Mouse (Mus musculus): ENCODE results near the gene Tpmt. TPM values are rescaled to one million over a fixed set of nuclear protein-coding genes. Genes with fewer than 3 reads are reported as not detected.

Gene Tpmt
- total RNA-seq, 4 experiments from 2014 or later = 2.9 to 7.7 (median 4.4) TPM

DNA sequence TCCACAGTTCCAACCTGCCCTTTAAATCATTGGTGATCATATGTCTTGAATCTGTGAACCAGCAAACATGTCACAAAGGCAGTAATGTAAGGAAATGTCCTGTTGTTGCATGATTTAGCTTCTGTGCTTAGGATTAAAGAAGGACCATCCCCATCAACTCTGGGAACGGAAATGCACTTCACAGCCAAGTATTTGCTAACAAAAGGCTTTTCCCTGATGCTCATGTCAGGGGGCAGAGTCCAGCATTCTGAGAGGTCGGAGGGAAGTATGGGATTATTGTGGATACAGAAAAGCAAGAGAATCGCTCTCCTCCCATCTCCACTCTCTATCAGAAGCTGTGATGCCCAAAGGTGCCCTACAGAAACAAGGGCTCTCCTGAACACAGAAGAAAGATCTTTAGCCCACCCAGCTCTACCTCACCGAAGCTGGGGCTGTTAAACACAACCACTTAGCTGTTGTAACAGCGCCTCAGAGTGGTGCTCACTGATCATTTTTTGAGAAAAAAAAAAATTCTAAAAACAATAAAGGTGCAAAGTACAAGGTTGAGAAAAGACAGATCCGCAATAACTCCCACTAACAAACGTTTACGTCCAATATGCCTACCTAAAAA lies 2.4 kb downstream of the Tpmt start:
- peak; percentile 14 for DNase-seq (ENCODE audit: low spot score)

GRCm38 (mm10) chr13:47040061-47040460 lies 4.5 kb downstream of the Tpmt start:
- DNase-seq (ENCODE audit: low spot score) = no peak

GRCm38 (mm10) chr13:47037946-47038345 lies 6.6 kb downstream of the Tpmt start:
- no peak for DNase-seq (ENCODE audit: low spot score)

DNA sequence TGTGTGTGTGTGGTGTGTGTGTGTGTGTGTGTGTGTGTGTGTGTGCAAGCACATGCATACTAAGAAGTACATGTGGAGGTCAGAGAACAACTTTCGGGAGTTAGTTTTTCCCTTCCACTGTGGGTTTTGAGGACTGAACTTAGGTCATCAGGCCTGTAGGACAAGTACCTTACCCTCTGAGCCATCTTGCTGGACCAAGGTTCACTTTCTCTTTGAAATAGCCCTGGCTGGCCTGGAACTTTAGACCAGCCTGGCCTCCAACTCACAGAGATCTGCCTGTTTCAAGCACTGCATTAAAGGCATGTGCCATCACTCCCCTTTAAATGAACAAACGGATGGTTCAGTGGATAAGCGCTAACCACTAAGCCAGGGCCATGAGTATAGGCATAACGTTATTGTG lies 10.9 kb downstream of the Tpmt start:
- no peak for DNase-seq (ENCODE audit: low spot score)

- no peak for DNase-seq (ENCODE audit: low spot score)
Observed at GRCm38 (mm10) chr13:47030376-47031107, 14.0 kb downstream of the Tpmt start.

- DNase-seq (ENCODE audit: low spot score) = no peak
Observed at GRCm38 (mm10) chr13:47020798-47021197, 23.7 kb downstream of the Tpmt start.

GRCm38 (mm10) chr13:47019774-47020173 lies 24.8 kb downstream of the Tpmt start:
- DNase-seq (ENCODE audit: low spot score) = no peak

DNA sequence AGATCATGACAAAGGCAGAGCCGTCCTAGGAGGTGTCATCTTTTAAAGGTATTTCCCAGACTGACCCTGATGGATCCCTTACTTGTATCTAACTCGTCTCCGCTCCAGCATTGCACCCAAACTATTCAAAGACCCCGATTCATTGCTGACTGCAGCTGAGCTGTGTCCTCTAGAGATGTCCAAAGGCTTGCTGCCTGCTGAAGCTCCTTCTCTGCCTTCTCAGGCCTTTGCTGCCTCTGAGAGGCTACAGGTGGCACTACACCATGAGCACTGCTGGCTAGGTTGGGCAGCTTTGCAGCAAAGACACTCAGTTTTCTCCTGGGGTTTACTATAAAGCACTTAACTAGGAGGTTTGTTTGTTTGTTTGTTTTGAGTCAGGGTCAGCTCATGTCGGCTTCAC lies 27.3 kb downstream of the Tpmt start:
- peak; percentile 33 for DNase-seq (ENCODE audit: low spot score)

- no peak for DNase-seq (ENCODE audit: low spot score)
Observed at GRCm38 (mm10) chr13:47015195-47015501, 29.4 kb downstream of the Tpmt start.

DNA sequence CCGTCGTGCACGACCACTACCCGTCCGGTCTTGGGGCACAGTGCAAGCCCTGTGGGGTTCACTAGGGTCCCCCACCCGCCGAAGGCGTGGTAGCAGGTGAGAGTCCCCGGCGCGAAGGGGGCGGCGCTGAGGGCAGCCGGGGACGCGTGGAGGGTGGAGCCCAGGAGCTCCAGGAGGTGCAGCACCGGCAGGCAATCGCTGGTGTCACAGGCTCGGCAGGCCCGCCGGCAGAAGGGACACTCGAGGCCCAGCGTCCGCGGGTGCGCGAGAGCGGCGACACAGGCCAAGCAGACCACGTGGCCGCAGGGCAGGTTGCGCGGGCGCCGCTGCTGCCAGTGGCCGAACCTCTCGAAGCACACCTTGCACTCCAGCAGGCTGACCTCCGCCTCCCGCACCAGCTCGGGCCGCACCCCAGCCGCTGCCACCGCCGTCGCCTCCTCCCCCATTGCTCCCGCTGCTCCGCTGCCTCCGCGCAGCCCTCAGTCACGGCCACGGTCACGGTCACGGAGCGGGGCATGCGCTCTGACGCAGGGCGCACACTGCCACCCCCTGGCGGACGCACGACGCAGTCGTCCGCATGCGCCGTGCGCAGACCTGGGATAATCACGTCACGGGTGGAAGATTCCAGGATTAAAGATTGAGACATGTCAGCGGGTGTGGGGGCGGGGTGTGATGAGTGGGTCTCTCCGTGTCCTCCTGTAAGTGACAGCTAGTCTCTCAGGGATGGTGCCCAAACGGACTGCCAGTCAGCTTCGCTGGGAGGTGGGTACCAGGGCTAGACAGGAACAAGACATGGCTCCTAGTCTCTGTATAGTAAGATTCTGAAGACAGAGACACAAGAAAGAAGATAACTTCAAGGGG lies 30.0 kb downstream of the Tpmt start, which contains the start of gene Nhlrc1:
Gene Nhlrc1, minus strand, starts transcription at position 517 of the 861 bp plus-strand sequence.
- peak; percentile 67 for DNase-seq (ENCODE audit: low spot score)

- DNase-seq (ENCODE audit: low spot score) = no peak
Observed at GRCm38 (mm10) chr13:47013740-47014139, 30.8 kb downstream of the Tpmt start.

GRCm38 (mm10) chr13:47001590-47001989 lies 42.9 kb downstream of the Tpmt start:
- no peak for DNase-seq (ENCODE audit: low spot score)

GRCm38 (mm10) chr13:46999498-46999897 lies 45.0 kb downstream of the Tpmt start:
- no peak for DNase-seq (ENCODE audit: low spot score)

GRCm38 (mm10) chr13:46997355-46997754 lies 47.2 kb downstream of the Tpmt start:
- no peak for DNase-seq (ENCODE audit: low spot score)

DNA sequence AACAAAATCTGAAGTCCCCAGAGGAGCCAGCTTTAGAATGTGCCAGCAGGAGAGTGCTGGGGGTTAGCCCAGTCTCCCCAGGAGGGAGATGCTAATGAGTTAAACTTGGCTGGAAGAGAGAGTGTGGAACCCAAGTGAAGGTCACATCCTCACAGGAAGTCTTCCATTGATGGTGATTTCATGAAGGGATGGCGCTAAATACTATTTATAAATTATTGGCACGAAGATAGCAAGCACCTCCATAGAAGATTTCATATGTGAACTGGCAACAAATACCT lies 51.3 kb downstream of the Tpmt start:
- DNase-seq (ENCODE audit: low spot score) = no peak

DNA sequence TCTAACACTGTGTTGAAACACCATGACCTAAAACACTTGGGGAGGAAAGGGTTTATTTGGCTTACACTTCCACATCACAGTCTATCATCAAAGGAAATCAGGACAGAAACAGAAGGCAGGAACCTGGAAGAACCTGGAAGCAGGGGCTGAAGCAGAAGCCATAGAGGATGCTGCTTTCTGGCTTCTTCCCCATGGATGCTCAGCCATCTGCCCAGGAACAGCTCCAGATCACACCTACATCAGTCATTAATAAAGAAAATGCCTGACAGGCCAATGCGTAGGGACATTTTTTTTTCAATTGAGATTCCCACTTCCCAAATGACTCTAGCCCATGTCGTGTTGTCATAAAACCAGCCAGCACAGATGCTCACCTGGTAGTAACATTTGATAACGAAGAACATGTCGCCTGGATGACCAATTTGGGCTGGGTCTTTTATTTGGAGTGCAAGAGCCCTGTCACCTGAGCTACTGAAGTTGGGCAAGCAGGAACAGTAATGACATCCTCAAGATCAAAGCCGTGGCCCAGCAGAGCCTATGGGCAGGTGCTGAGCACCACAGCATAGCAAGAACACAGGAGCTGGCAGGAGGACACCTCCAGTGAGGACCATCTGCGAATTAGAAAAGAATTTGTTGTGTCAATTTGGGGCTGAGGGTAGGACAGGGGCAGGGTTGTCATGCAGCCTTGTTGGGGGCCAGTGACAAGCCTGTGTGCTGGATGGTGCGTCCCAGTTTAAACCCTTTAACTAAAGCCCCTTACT lies 51.8 kb downstream of the Tpmt start:
- no peak for DNase-seq (ENCODE audit: low spot score)

DNA sequence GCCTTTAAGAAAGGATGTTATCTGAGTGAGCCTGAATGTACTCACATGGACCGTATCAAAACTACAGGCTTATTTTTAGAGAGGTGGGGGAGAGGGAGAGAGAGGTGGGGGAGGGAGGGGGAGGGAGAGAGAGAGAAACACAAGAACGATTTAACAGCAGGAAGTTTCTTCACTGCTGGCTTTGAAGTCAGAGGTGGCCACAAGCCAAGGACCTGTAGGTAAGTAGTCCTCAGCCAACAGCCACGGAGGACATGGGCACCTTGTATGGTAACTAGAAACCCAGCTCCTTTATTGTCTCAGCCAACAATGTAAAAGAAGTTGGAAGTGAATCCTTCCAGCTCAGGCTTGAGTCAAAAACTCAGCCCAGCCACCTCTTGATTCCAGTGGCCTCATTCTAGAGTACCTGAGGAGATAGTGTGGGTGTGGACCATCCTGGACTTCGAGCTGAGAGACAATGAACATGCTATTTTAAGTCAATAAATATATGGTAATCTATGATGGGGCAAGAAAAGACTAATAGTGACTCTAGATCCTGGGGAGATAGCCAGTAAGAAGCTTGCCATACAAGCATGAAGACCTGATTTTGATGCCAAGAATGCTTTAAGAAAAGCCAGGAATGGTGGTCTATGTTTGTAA lies 54.0 kb downstream of the Tpmt start:
- no peak for DNase-seq (ENCODE audit: low spot score)

DNA sequence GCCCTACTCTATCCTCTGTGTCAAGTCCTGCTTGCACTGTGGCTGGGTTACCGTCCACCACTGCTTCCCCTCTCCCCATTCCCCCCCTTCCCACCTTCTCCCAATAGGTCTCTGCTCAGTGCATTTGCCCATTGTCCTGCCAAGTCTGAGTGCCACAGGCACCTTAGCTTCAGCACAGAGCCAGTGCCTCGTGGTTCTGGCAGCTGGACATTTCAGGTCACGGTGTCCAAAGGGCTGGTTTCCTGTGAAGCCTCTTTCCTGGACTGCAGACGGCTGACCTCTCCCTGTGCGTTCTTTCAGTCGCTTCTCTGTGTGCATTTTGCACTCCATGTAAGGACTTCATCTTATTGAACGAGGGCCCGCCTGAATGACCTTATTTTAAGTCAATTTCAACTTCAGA lies 56.6 kb downstream of the Tpmt start:
- DNase-seq (ENCODE audit: low spot score) = no peak

DNA sequence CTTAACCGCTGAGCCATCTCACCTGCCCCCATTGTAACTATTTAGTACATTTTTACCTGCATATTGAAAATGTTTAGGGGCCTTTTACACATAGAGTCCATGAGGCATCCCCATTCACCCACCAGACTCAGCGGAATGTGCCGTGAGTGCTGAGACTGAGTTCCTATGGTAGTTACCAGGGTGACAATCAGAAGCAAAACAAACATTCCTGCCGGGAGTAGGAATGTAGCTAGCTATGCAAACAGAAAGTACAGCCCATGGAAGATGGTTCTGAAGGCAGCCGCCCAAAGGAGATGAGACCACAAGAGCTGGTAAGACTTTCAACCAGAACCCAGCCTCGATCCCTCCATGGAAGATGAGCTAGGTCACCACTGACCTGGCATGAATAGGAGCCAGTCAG lies 58.3 kb downstream of the Tpmt start:
- no peak for DNase-seq (ENCODE audit: low spot score)

- no peak for DNase-seq (ENCODE audit: low spot score)
Observed at GRCm38 (mm10) chr13:46983878-46984277, 60.7 kb downstream of the Tpmt start.

- DNase-seq (ENCODE audit: low spot score) = peak; percentile 53
Observed at GRCm38 (mm10) chr13:46979836-46980490, 64.6 kb downstream of the Tpmt start.
